ENCODE assay signal across 20 mouse cellular contexts in genomic region chr10:41990896-41991295, GRCm38 (mm10). TPM values are rescaled to one million over a fixed set of nuclear protein-coding genes. Genes with fewer than 3 reads are reported as not detected.
DNase-seq lines count a peak whose midpoint lies in the region; ATAC-seq and TF ChIP-seq lines count a peak whose summit lies in the region.
"Had no signal": no experiment of that assay in that cellular context is flagged by ENCODE, and none has a peak within 500 bp of the region (broad histone marks: within the 10 kb centered on the region; RNA-seq: fewer than 3 reads in every experiment).

No protein-coding gene starts in this region.

- H3K9ac ChIP-seq in hindbrain, embryonic 16.5 days (ENCODE audit: low read depth, low read length) = no peak overlapping the region
- H3K9ac ChIP-seq in lung, embryonic 15.5 days = no peak overlapping the region
- H3K9ac ChIP-seq: forebrain, embryonic 15.5 days; heart, embryonic 13.5 days; limb, embryonic 12.5 days; liver, embryonic 14.5 days; midbrain, embryonic 15.5 days; neural tube, embryonic 15.5 days had no signal

- DNase-seq in hindbrain, embryonic 10.5 days (ENCODE audit: low spot score) = no peak
- DNase-seq in lung, postnatal 36 days = no peak
- peak; percentile 47 for DNase-seq in retina, embryonic 14.5 days (ENCODE audit: low spot score)
- DNase-seq in spleen, postnatal 10 days (ENCODE audit: low spot score in 2 of 2) = no peak
- DNase-seq: adrenal gland, adult 2 months; cerebellum, adult 2 months; cerebellum, postnatal 36 days; heart, postnatal 36 days; kidney, adult 11 months; thymus, postnatal 25 days had no signal

- H3K27ac ChIP-seq in hindbrain, embryonic 10.5 days = peak overlapping the region; percentile 53; the same call in 1 of the 2 replicates
- no peak overlapping the region for H3K27ac ChIP-seq in hindbrain, embryonic 16.5 days (ENCODE audit: low read depth, low read length)
- peak overlapping the region; percentile 76 for H3K27ac ChIP-seq in lung, embryonic 15.5 days
- peak overlapping the region; percentile 54; the same call in 1 of the 2 replicates for H3K27ac ChIP-seq in small intestine, adult 2 months (ENCODE audit: insufficient read depth, low read depth, low read length)
- H3K27ac ChIP-seq: embryonic facial prominence, embryonic 13.5 days; forebrain, embryonic 15.5 days; heart, embryonic 13.5 days; limb, embryonic 12.5 days; liver, embryonic 14.5 days; midbrain, embryonic 15.5 days; neural tube, embryonic 15.5 days had no signal

- 12% methylated on average over 13 of the region's 13 CpGs for WGBS in hindbrain, embryonic 10.5 days
- WGBS in hindbrain, embryonic 16.5 days = 22% methylated on average over 13 of the region's 13 CpGs
- 24% methylated on average over 13 of the region's 13 CpGs for WGBS in lung, embryonic 15.5 days
- 48% methylated on average over 13 of the region's 13 CpGs for WGBS in small intestine, adult 2 months

- H3K4me2 ChIP-seq in hindbrain, embryonic 16.5 days (ENCODE audit: low read length) = no peak overlapping the region
- peak overlapping the region; percentile 6; the same call in 1 of the 2 replicates for H3K4me2 ChIP-seq in lung, embryonic 15.5 days
- H3K4me2 ChIP-seq: embryonic facial prominence, embryonic 13.5 days; forebrain, embryonic 15.5 days; heart, embryonic 13.5 days; limb, embryonic 12.5 days; midbrain, embryonic 15.5 days; neural tube, embryonic 15.5 days had no signal

- TF ChIP-seq CTCF in small intestine, adult 2 months (IDR thresholded peaks at IDR 0.05; ENCODE audit: extremely low read depth, insufficient read length, insufficient replicate concordance, low read depth, low read length) = no peak

- peaks cover 32% of the 10 kb centered on the region for H3K4me1 ChIP-seq in hindbrain, embryonic 10.5 days (replicated peaks)
- H3K4me1 ChIP-seq in hindbrain, embryonic 16.5 days (ENCODE audit: control insufficient read depth, insufficient read depth, low read depth, low read length) = peaks cover 2% of the 10 kb centered on the region; the same call in 1 of the 2 replicates
- peaks cover 32% of the 10 kb centered on the region for H3K4me1 ChIP-seq in lung, embryonic 15.5 days
- H3K4me1 ChIP-seq in small intestine, adult 2 months (ENCODE audit: control insufficient read depth, insufficient read depth, insufficient read length, low read length) = no peaks in the 10 kb centered on the region
- H3K4me1 ChIP-seq: midbrain, embryonic 15.5 days; neural tube, embryonic 15.5 days had no signal

- peaks cover 50% of the 10 kb centered on the region for H3K27me3 ChIP-seq in hindbrain, embryonic 10.5 days (ENCODE audit: insufficient read depth, poor library complexity, severe bottlenecking)
- no peaks in the 10 kb centered on the region for H3K27me3 ChIP-seq in hindbrain, embryonic 16.5 days (replicated peaks; ENCODE audit: control insufficient read depth, insufficient read depth, low read length)
- 0 out of 2 replicates have a peak, but pooled peaks cover 7% of the 10 kb centered on the region for H3K27me3 ChIP-seq in lung, embryonic 15.5 days
- peaks cover 2% of the 10 kb centered on the region; the same call in 1 of the 2 replicates for H3K27me3 ChIP-seq in small intestine, adult 2 months (ENCODE audit: control insufficient read depth, insufficient read depth, low read length)
- H3K27me3 ChIP-seq: forebrain, embryonic 15.5 days; midbrain, embryonic 15.5 days; neural tube, embryonic 15.5 days had no signal

- no peaks in the 10 kb centered on the region for H3K9me3 ChIP-seq in hindbrain, embryonic 10.5 days
- H3K9me3 ChIP-seq in hindbrain, embryonic 16.5 days (ENCODE audit: control insufficient read depth, low read length) = no peaks in the 10 kb centered on the region
- no peaks in the 10 kb centered on the region for H3K9me3 ChIP-seq in lung, embryonic 15.5 days
- H3K9me3 ChIP-seq: embryonic facial prominence, embryonic 13.5 days; forebrain, embryonic 15.5 days; heart, embryonic 13.5 days; limb, embryonic 12.5 days; midbrain, embryonic 15.5 days; neural tube, embryonic 15.5 days had no signal

- no peak for TF ChIP-seq POLR2A in small intestine, adult 2 months (IDR thresholded peaks at IDR 0.05; ENCODE audit: low read depth, low read length)

- H3K4me3 ChIP-seq in hindbrain, embryonic 10.5 days = peak overlapping the region; percentile 16; the same call in 1 of the 2 replicates
- H3K4me3 ChIP-seq in hindbrain, embryonic 16.5 days (ENCODE audit: low read length) = no peak overlapping the region
- no peak overlapping the region for H3K4me3 ChIP-seq in lung, embryonic 15.5 days
- H3K4me3 ChIP-seq in small intestine, adult 2 months (ENCODE audit: low read depth, low read length) = no peak overlapping the region
- H3K4me3 ChIP-seq: embryonic facial prominence, embryonic 13.5 days; forebrain, embryonic 15.5 days; heart, embryonic 13.5 days; limb, embryonic 12.5 days; midbrain, embryonic 15.5 days; neural tube, embryonic 15.5 days had no signal

- no peak for ATAC-seq in hindbrain, embryonic 16.5 days
- ATAC-seq in lung, embryonic 15.5 days (ENCODE audit: borderline replicate concordance, extremely low read depth, low FRiP score, low TSS enrichment) = peak; percentile 13; the same call in 1 of the 2 replicates
- ATAC-seq: forebrain, embryonic 15.5 days; midbrain, embryonic 15.5 days had no signal

- no peaks in the 10 kb centered on the region for H3K36me3 ChIP-seq in hindbrain, embryonic 10.5 days
- no peaks in the 10 kb centered on the region for H3K36me3 ChIP-seq in hindbrain, embryonic 16.5 days (ENCODE audit: control insufficient read depth, insufficient read depth, low read length)
- H3K36me3 ChIP-seq in lung, embryonic 15.5 days = no peaks in the 10 kb centered on the region
- no peaks in the 10 kb centered on the region for H3K36me3 ChIP-seq in small intestine, adult 2 months (ENCODE audit: control insufficient read depth, insufficient read depth, low read length)
- H3K36me3 ChIP-seq: embryonic facial prominence, embryonic 13.5 days; forebrain, embryonic 15.5 days; heart, embryonic 13.5 days; limb, embryonic 12.5 days; midbrain, embryonic 15.5 days; neural tube, embryonic 15.5 days had no signal

RNA-seq across cellular contexts. Expression of gene Armc2, which starts 27.3 kb away (rescaled TPM):
- 2.6 and 3.5 TPM in 2 replicates for polyA plus RNA-seq in hindbrain, embryonic 10.5 days (2016; fragmentation: Nextera tagmentation; extraction: Ambion mirVana)
- polyA plus RNA-seq in hindbrain, embryonic 16.5 days (2015; fragmentation: Nextera tagmentation; extraction: Ambion mirVana) = 12.7 TPM in 2 replicates
- 1.8 and 1.9 TPM in 2 replicates for polyA plus RNA-seq in lung, embryonic 15.5 days (2015; fragmentation: Nextera tagmentation; extraction: Ambion mirVana)
- 0.32 and 0.60 TPM in 2 replicates for polyA plus RNA-seq in small intestine, adult 2 months (2012; rRNA removed)
